Mouse (Mus musculus) macrophage (primary cell): ENCODE results near the gene Cst12. TPM values are rescaled to one million over a fixed set of nuclear protein-coding genes. Genes with fewer than 3 reads are reported as not detected.

Experiments used
- H3K27ac ChIP-seq: fragments of 350-480 bp; formaldehyde crosslinking; 2 replicates; pipeline ENCODE4 v1.9.0; 2021
- H3K36me3 ChIP-seq: fragments of 350-480 bp; formaldehyde crosslinking; 2 replicates; pipeline ENCODE4 v1.9.0; 2021; ENCODE audit errors: inconsistent target
- H3K4me3 ChIP-seq: fragments of 350-480 bp; formaldehyde crosslinking; 2 replicates; pipeline ENCODE4 v1.9.0; 2021; ENCODE audit errors: inconsistent target
- H3K79me2 ChIP-seq: fragments of 350-480 bp; formaldehyde crosslinking; 2 replicates; pipeline ENCODE4 v1.9.0; 2021; ENCODE audit errors: inconsistent target
- WGBS: methylation state at CpG from one replicate; pipeline ENCODE4 v1.1.7; 2026; ENCODE audit warnings: inconsistent platforms; ENCODE audit not compliant: missing documents; 5-methylcytosine and 5-hydroxymethylcytosine counted together
- polyA plus RNA-seq: library from polyadenylated mRNA; stranded (reverse); fragments of 250-400 nt; gene quantifications from 3 replicates; pipeline ENCODE4 v1.2.4, GENCODE M21; 2018; ENCODE audit warnings: inconsistent platforms

Gene Cst12
- polyA plus RNA-seq, 1 experiment from 2014 or later, result not detected

GRCm38 (mm10) chr2:148834912-148835311, 45.8 kb downstream of the Cst12 start, which contains the start of gene Cst9:
Gene Cst9 (plus strand): TSS chr2:148835147.
- WGBS, result 79% methylated on average over 4 of the region's 4 CpGs
- Histone ChIP-seq H3K27ac (no peak within 1 kb of the TSS), H3K36me3 (no peaks in the 10 kb centered on the region), H3K79me2 (no peaks in the 10 kb centered on the region), H3K4me3 (no peak within 1 kb of the TSS)

- WGBS, result 87% methylated on average over 5 of the region's 5 CpGs
- Histone ChIP-seq H3K36me3 (no peaks in the 10 kb centered on the region), H3K27ac (no peak overlapping the region), H3K79me2 (no peaks in the 10 kb centered on the region), H3K4me3 (no peak overlapping the region)
These were observed 49.1 kb downstream of the Cst12 start for GRCm38 (mm10) chr2:148838075-148838777.

DNA sequence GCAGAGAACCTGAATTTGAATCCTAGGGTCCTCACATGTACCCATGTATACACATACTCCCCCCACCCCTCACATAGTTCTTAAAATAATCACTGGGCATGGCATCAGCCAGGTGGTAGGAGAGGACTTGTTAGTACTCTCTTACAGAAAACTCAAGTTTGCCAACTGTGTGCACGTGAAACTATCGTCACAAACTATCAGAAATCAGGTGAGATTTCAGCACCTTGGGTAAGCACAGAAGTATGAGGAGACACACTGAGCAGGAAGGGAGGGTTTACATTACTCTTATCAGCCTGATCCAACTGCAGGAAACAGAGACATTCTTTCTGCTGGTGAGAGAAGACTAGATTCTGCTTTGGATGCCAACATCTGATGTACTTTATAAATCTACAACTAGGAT, 50.1 kb downstream of the Cst12 start:
- H3K79me2 ChIP-seq, result no peaks in the 10 kb centered on the region
- no peak overlapping the region for H3K4me3 ChIP-seq
- H3K27ac ChIP-seq, result no peak overlapping the region
- WGBS, result 43% methylated on average over 2 of the region's 2 CpGs
- H3K36me3 ChIP-seq, result no peaks in the 10 kb centered on the region

Other genes with a start within 250 kb of the Cst12 start
- 10.2 to 26.7 TPM (median 15.0 TPM) in 3 replicates for gene Nxt1, start 116.8 kb upstream of the Cst12 start, polyA plus RNA-seq
- 11.9 to 18.3 TPM (median 16.6 TPM) in 3 replicates for gene Gzf1, start 108.3 kb upstream of the Cst12 start, polyA plus RNA-seq
- 0.69 to 0.97 TPM (median 0.83 TPM) in 3 replicates for gene Napb, start 56.9 kb upstream of the Cst12 start, polyA plus RNA-seq
- not detected in 3 replicates for gene Cstl1, start 39.0 kb upstream of the Cst12 start, polyA plus RNA-seq
- gene Cst11, start 17.9 kb upstream of the Cst12 start, polyA plus RNA-seq, result not detected in 3 replicates
- gene 8030411F24Rik, start 7.4 kb upstream of the Cst12 start, polyA plus RNA-seq, result not detected in 3 replicates
- not detected in 3 replicates for gene Cst8, start 9.4 kb downstream of the Cst12 start, polyA plus RNA-seq
- not detected in 3 replicates for gene Cst13, start 30.7 kb downstream of the Cst12 start, polyA plus RNA-seq
- gene Cst9, start 45.8 kb downstream of the Cst12 start, polyA plus RNA-seq, result not detected in 3 replicates
- gene 9230104L09Rik, start 75.7 kb downstream of the Cst12 start, polyA plus RNA-seq, result not detected in 3 replicates
- gene Cst3, start 86.3 kb downstream of the Cst12 start, polyA plus RNA-seq, result 941 to 1,840 TPM (median 1,489 TPM) in 3 replicates
- gene Gm1330, start 213.9 kb downstream of the Cst12 start, polyA plus RNA-seq, result not detected in 3 replicates
- gene Gm10750, start 227.9 kb downstream of the Cst12 start, polyA plus RNA-seq, result not detected in 3 replicates